Mouse (Mus musculus) cerebellum, adult 2 months (tissue): ENCODE measurements around the gene Moxd1.

Experiments used
- CTCF ChIP-seq: fragments of 200-500 bp; IDR thresholded peaks from 2 replicates; pipeline ENCODE4 v1.5.1; 2011; ENCODE audit warnings: low read depth, mild to moderate bottlenecking, control low read depth, low read length, moderate library complexity, borderline replicate concordance; ENCODE audit not compliant: insufficient read depth
- POLR2A ChIP-seq: fragments of 200-500 bp; IDR thresholded peaks from 2 replicates; pipeline ENCODE4 v1.6.1; 2011; ENCODE audit warnings: low read length, control low read depth, borderline replicate concordance; ENCODE audit not compliant: insufficient read depth

- TF ChIP-seq CTCF (no peak), POLR2A (no peak)
Observed at GRCm38 (mm10) chr10:24191977-24192376, 31.3 kb upstream of the Moxd1 start.
